Mouse (Mus musculus): ENCODE measurements around the gene Fam213a.
"Not testable (repeated sequence)": the region's sequence is repeated elsewhere in the genome, so short reads cannot be mapped to it uniquely, and the experiment has no call there.

Gene Fam213a

DNA sequence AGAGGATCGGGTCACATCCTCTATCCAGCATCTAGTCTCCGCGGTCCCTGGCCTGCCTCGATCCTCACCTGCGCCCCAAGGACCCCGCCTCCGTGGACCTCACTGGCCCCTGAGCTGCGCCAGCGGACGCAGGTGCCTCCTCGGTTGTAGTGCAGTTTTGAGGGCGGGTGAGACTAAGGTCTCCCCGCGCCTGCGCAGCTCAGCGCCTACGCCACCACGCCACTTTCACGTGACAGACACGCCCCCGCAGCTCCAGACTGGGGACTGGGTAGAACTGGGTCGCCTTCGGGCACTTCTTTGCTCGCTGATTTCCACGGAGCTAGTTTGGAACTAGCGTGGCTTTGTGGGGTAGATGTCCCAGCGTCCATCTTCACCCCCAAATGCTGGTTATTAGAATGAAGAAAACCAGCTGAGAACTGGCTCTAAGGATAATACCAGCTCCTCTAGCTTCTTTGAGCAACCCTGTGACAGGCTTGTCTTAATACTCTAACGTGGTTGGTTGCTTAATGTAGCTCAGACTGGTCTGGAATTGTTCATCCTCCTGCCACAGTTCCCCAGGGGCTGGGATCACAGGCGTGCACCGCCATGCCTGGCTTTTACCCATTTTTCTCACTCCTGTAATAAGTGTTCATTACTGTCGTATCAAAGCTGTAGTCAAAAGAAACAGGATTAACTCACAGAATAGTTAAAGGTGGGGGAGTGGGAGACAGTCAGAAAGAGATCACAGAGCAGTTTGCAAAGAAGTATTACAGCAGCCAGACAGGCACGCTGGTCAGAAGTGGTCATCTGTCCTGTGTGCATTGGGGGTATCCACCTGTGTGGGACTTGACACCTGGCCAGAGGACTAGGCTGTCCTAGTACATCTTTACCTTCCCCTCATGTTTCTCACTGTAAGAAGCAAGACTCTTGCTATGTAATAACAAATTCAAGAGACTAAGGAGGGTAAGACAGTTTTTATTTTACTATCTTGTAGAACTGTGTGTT, at the start of gene Fam213a:
Fam213a (minus strand) TSS at position 159 of the 984 bp plus-strand sequence.
- DNase-seq (ENCODE audit: low read depth, low spot score) = peak; percentile 94
- H3K36me3 ChIP-seq (ENCODE audit: control insufficient read depth, insufficient read depth, low read length, poor library complexity, severe bottlenecking) = no peaks in the 10 kb centered on the region
- H3K27me3 ChIP-seq (ENCODE audit: control insufficient read depth, insufficient read depth, low read length, poor library complexity, severe bottlenecking) = no peaks in the 10 kb centered on the region

DNA sequence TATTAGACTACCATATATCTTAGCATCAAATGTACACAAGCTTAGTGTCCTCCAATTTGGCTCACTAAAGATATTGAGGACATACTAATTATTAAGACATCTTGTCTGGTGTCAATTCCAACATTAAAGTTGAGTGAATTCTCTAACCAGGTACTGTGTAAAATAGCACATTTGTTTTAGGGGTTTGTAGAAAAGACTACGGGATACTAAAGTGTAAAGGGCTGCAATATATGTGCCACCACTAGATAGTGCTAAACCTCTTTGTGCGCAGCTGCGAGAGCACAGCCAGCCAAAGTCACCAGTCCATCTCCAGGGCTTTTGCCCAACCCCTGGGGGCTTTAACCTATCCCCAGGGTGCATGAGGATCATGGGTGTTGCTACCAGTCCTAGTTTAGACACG, 39.6 kb upstream of the Fam213a start:
- DNase-seq (ENCODE audit: low read depth, low spot score) = not testable (repeated sequence)

DNA sequence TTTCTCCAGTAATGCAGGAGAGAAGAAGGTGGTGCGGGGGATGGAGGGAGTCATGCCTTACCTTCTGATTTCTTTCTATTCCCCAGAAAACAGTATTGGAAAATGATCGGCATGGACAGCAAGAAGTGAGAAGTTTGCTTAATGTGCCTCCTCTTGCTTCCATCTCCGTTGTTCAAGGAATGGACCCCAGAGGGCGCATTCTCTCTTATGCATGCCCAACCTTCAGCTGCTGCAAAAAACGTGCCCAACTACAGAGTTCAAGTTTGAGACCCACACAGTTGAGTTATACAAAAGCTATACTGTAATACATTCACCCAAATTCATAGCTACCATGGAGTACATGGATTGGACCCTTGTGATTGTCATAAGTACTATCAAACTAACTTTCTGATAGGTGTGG, 38.9 kb upstream of the Fam213a start:
- no peak for DNase-seq (ENCODE audit: low read depth, low spot score)
- Histone ChIP-seq H3K36me3 (ENCODE audit: control insufficient read depth, insufficient read depth, low read length, poor library complexity, severe bottlenecking) (no peaks in the 10 kb centered on the region), H3K27me3 (ENCODE audit: control insufficient read depth, insufficient read depth, low read length, poor library complexity, severe bottlenecking) (no peaks in the 10 kb centered on the region)

More for the DNA sequence above, 39.6 kb upstream of the Fam213a start:
- not testable (repeated sequence) for H3K36me3 ChIP-seq (ENCODE audit: control insufficient read depth, insufficient read depth, low read length, poor library complexity, severe bottlenecking); H3K27me3 ChIP-seq (ENCODE audit: control insufficient read depth, insufficient read depth, low read length, poor library complexity, severe bottlenecking)

DNA sequence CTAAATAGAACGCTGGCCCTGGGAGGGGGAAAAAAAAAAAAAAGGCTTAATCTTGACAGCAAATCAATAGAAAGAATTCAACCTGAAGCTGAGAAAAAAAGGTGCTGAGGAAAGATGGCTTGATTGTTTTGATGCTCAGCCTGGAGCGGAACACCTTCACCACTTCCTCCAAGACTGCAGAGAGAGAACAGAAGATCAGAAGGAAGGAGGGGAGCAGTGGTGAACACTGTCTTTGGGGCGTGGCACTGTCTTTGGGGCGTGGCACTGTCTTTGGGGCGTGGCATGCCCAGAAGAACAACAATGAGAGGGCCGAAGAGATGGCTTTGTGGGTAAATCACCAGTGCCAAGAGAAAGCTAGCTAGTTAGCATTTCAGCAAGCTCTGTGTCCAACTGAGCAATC, 36.9 kb upstream of the Fam213a start:
- H3K36me3 ChIP-seq (ENCODE audit: control insufficient read depth, insufficient read depth, low read length, poor library complexity, severe bottlenecking) = no peaks in the 10 kb centered on the region
- DNase-seq (ENCODE audit: low read depth, low spot score) = no peak

DNA sequence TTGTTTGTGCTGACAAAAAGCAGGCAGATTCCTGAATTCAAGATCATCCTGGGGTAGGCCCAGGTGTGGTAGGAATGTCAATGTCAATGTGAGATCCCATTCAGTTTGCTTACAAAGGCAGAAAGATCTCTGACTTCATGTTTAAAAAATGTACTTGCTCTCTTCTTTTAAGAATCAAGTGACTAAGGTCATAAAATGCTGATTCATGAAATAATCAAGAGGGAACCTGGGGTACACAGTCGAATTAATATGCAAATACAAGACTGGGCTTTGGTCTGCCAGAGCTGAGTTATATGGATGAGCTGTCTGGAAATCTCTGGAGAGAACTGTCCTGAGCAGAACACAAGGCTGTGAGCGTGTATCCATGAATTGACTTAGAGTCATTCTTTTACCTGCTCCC, 33.8 kb upstream of the Fam213a start:
- no peak for DNase-seq (ENCODE audit: low read depth, low spot score)
- H3K27me3 ChIP-seq (ENCODE audit: control insufficient read depth, insufficient read depth, low read length, poor library complexity, severe bottlenecking) = no peaks in the 10 kb centered on the region
- no peaks in the 10 kb centered on the region for H3K36me3 ChIP-seq (ENCODE audit: control insufficient read depth, insufficient read depth, low read length, poor library complexity, severe bottlenecking)

More for the DNA sequence above, 36.9 kb upstream of the Fam213a start:
- no peaks in the 10 kb centered on the region for H3K27me3 ChIP-seq (ENCODE audit: control insufficient read depth, insufficient read depth, low read length, poor library complexity, severe bottlenecking)

DNA sequence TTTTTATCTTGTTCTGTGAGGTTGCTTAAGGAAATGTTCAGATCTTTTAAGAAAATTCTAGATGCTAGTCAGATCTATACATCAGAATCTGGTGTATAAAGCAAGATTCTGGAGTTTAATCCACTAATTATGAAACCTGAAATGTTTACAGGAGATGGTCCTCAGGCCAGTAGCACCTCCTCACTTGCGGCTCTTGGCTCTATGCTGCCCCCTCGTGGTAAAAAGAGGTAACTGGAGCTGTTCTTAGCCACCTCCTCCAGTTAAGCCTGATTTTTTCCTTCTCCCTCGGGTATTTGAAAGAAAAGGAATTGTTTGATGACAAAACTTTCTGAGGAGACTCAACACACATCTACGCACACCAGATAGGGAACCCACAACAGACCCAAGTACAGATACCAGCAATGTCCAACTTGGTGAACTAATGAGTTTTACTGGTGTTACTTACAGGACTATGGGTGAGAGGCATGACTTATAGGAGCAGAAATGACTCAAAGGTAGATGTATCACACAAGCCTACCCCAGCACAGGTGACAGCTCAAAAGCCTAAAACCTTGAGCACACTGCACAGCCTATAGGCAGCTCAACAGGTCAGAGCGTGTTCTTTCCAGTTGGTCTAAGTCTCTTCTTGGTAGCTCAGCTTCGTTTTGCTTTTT, 21.7 kb upstream of the Fam213a start:
- no peaks in the 10 kb centered on the region for H3K36me3 ChIP-seq (ENCODE audit: control insufficient read depth, insufficient read depth, low read length, poor library complexity, severe bottlenecking)
- no peaks in the 10 kb centered on the region; the same call in 1 of the 2 replicates for H3K27me3 ChIP-seq (ENCODE audit: control insufficient read depth, insufficient read depth, low read length, poor library complexity, severe bottlenecking)
- DNase-seq (ENCODE audit: low read depth, low spot score) = peak; percentile 81

DNA sequence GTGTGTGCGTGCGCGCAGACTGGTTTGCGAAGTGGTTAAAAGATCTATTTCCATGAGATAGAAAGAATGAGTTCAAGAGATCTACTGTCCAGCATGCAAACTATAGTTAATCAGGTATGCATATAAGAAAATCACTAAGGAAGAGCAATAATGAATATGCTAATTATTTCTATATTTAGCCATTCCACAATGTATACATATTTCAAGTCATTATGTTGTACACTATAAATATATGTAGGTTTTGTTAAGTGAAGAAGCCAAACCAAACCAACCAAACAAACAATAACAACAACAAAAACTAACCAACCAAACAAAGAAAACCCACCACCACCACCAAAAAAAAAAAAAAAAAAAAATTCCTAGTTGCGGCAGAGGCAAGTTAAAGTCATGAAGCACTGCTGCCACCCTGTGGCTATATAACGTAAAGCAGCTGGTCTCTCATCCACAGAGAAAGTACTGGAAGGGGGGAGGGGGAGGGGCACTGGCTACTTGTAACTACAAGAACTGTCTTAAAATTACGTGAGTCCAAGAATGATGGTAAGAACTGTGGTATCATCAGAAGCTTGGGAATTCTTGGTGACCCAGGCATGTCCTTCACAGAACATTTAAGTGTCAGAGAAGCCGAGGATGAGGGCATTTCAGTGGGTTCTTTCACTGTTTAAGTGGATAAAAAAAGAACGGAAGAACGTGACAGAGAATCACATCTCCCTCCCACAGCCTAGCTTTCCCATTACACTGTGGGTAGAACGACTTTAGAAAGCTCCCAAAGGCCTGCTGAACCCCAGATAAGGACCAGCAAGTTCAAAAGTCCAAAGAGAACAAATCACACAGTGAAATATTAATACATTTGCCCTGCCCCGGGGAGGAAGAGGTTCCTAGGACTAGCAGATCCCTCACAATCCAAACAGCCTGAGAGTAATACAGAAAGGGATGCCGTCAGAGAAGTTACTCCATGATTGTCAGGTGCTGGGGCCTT, 19.8 kb upstream of the Fam213a start:
- DNase-seq (ENCODE audit: low read depth, low spot score) = peak; percentile 91
- H3K36me3 ChIP-seq (ENCODE audit: control insufficient read depth, insufficient read depth, low read length, poor library complexity, severe bottlenecking) = no peaks in the 10 kb centered on the region
- no peaks in the 10 kb centered on the region; the same call in 1 of the 2 replicates for H3K27me3 ChIP-seq (ENCODE audit: control insufficient read depth, insufficient read depth, low read length, poor library complexity, severe bottlenecking)

DNA sequence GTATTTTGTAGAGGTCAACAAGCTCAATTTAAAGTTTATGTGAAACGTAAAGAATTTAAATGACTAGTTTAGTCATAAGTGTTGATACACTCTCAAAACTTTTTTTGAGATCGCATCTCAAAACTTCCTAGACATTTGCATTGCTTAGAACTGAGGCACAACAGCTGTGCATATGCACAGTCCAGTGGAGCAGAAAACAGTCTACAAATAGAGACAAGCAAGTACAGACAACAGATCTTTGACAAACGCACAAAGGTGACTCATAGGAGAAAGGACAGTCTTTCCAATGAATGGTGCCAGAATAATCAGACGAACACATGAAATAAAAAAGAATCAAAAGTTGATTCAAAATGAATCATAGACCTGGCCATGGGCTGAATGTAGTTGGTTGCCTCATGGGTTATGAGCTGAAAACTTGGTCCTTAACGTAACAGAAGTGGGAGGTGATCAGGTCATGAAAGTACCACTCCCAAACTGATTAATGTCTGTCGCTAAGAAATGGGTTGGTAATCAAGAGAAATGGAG, 17.5 kb upstream of the Fam213a start:
- no peaks in the 10 kb centered on the region; the same call in 1 of the 2 replicates for H3K27me3 ChIP-seq (ENCODE audit: control insufficient read depth, insufficient read depth, low read length, poor library complexity, severe bottlenecking)
- DNase-seq (ENCODE audit: low read depth, low spot score) = peak; percentile 20
- H3K36me3 ChIP-seq (ENCODE audit: control insufficient read depth, insufficient read depth, low read length, poor library complexity, severe bottlenecking) = no peaks in the 10 kb centered on the region

DNA sequence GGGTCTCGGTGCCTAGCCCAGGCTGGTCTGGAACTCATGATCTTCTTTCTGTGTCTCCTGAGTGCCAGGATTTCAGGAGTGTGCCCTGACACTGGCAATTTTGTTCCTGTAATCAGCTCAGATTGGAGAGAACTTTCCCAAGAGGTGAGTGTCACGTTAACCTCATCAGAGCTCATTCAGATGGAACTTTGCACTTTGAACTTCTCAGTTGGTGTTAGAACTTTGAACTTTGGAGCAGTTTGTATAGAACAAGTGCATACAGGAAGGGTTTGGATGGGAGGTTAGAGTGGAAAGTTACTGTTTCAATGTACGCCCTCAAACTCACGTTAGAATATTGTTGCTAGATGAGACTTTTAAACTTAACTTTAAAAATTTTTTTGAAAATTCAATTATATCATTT, 15.7 kb upstream of the Fam213a start:
- Histone ChIP-seq H3K27me3 (ENCODE audit: control insufficient read depth, insufficient read depth, low read length, poor library complexity, severe bottlenecking) (no peaks in the 10 kb centered on the region), H3K36me3 (ENCODE audit: control insufficient read depth, insufficient read depth, low read length, poor library complexity, severe bottlenecking) (no peaks in the 10 kb centered on the region)
- DNase-seq (ENCODE audit: low read depth, low spot score) = no peak

DNA sequence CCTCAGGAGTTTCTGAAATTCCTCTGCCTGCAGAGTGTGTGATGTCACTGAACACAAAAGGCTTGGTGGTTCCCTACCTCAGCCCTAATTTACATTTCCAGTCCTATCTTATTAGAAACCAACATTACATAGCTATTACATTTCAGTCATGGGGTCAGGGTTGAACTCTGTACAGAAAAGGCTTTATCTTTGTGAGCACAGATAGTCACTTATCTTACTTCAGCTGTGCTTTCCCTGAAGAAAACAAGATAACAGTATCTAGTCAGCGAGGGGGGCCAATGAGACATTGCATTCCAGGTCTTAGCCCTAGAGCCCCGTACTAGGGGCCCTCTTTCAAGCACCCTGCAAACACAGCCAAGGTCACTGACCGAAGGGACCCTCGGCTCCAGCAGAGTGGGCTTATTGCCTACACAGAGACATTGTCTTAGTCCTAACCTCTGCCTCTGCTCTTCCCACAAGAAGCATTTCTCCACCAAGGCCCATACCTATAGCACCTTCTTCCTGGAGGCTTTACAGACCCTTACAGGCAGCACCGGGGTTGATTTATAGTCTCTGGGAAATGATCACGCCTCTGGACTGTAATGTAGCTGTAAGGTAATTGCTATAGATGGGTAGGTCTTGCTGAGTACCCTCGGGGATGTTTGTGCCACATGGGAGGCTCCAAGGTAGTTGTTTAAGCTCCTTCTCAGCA, 12.2 kb upstream of the Fam213a start:
- no peak for DNase-seq (ENCODE audit: low read depth, low spot score)
- no peaks in the 10 kb centered on the region for H3K36me3 ChIP-seq (ENCODE audit: control insufficient read depth, insufficient read depth, low read length, poor library complexity, severe bottlenecking)
- no peaks in the 10 kb centered on the region for H3K27me3 ChIP-seq (ENCODE audit: control insufficient read depth, insufficient read depth, low read length, poor library complexity, severe bottlenecking)

DNA sequence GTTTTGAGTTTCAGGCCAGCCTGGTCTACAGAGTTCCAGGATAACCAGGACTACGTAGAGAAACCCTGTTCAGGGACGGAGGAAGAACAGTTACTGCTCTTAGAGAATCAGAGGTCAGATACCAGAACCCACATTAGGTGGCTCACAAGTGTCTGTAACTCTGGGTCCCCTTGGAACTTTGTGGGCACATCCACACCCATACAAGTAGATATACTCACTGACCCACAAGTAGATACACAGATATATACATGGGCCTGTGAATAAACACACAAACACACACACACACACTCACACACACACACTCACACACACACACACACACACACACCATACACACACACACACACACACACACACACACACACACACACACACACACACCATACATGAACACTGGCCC, 11.5 kb upstream of the Fam213a start:
- no peak for DNase-seq (ENCODE audit: low read depth, low spot score)
- no peaks in the 10 kb centered on the region for H3K36me3 ChIP-seq (ENCODE audit: control insufficient read depth, insufficient read depth, low read length, poor library complexity, severe bottlenecking)

DNA sequence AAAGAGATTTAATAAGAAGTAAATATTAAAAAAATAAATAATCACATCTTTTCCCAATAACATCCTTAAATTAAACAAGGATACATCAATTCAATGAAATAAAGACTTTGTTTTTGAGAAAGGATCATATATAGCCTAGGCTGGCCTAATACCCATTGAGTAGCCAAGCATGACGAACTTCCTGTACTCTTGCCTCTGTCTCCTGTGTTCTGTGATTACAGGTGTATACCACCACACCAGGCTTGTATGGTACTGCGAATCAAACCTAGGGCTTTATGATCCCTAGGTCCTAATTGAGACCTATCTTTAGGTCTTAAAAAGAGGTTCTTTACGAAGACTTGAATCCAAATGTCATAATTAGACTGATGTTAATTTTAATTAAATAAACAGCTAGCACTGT, 7.7 kb upstream of the Fam213a start:
- peak; percentile 59 for DNase-seq (ENCODE audit: low read depth, low spot score)
- no peaks in the 10 kb centered on the region for H3K36me3 ChIP-seq (ENCODE audit: control insufficient read depth, insufficient read depth, low read length, poor library complexity, severe bottlenecking)
- no peaks in the 10 kb centered on the region for H3K27me3 ChIP-seq (ENCODE audit: control insufficient read depth, insufficient read depth, low read length, poor library complexity, severe bottlenecking)

More for the DNA sequence above, 11.5 kb upstream of the Fam213a start:
- no peaks in the 10 kb centered on the region for H3K27me3 ChIP-seq (ENCODE audit: control insufficient read depth, insufficient read depth, low read length, poor library complexity, severe bottlenecking)

DNA sequence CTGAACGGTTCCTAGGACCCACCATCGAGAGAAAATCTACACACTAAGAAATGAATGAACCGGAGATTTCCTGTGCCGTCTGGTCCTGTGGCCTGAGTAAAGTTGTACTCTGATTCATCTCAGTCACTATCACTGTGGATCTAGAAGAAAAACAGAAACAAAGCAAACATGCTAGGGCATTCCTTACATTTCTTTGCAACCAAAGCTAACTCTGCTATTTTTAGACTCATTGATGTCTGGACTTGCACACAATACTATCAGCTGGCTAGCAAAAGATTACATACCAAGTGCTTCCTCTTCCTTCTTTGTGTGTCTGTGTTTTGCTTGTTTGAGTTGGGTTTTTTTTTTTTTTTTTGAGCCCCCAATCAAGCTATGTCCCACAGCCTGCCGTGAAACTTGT, 3.9 kb upstream of the Fam213a start:
- Histone ChIP-seq H3K36me3 (ENCODE audit: control insufficient read depth, insufficient read depth, low read length, poor library complexity, severe bottlenecking) (no peaks in the 10 kb centered on the region), H3K27me3 (ENCODE audit: control insufficient read depth, insufficient read depth, low read length, poor library complexity, severe bottlenecking) (no peaks in the 10 kb centered on the region)
- DNase-seq (ENCODE audit: low read depth, low spot score) = no peak

All from splenic B cell, adult 2 months (primary cell).